Mouse (Mus musculus) midbrain, embryonic 15.5 days (tissue): ENCODE results near the gene Sfrp2. TPM values are rescaled to one million over a fixed set of nuclear protein-coding genes. Genes with fewer than 3 reads are reported as not detected.
A peak's percentile ranks its signal among the peaks of the same experiment; 100 is the strongest.

Source experiments
- ATAC-seq: fragments of 200-750 bp; cut with Nextera tagmentation; replicated peaks from 2 replicates; pipeline ENCODE4 v1.8.0; 2017; ENCODE audit warnings: moderate TSS enrichment
- H3K27ac ChIP-seq: fragments of 300-500 bp; sonication (generic); 2 replicates; pipeline ENCODE4 v1.5.1; 2015; ENCODE audit warnings: mild to moderate bottlenecking, inconsistent platforms
- H3K27me3 ChIP-seq: fragments of 300-500 bp; sonication (generic); replicated peaks from 2 replicates; pipeline ENCODE4 v1.6.1; 2015; ENCODE audit warnings: inconsistent platforms
- H3K36me3 ChIP-seq: fragments of 300-500 bp; sonication (generic); replicated peaks from 2 replicates; pipeline ENCODE4 v1.6.1; 2015; ENCODE audit warnings: inconsistent platforms
- H3K4me1 ChIP-seq: fragments of 300-500 bp; sonication (generic); 2 replicates; pipeline ENCODE4 v1.6.1; 2015; ENCODE audit warnings: inconsistent platforms
- H3K4me2 ChIP-seq: fragments of 300-500 bp; sonication (generic); 2 replicates; pipeline ENCODE4 v1.6.1; 2015; ENCODE audit warnings: inconsistent platforms, mild to moderate bottlenecking, moderate library complexity
- H3K4me3 ChIP-seq: fragments of 300-500 bp; sonication (generic); 2 replicates; pipeline ENCODE4 v1.5.1; 2015; ENCODE audit warnings: mild to moderate bottlenecking, inconsistent platforms
- H3K9ac ChIP-seq: fragments of 300-500 bp; sonication (generic); 2 replicates; pipeline ENCODE4 v1.6.1; 2015; ENCODE audit warnings: mild to moderate bottlenecking, inconsistent platforms
- H3K9me3 ChIP-seq: fragments of 300-500 bp; sonication (generic); 2 replicates; pipeline ENCODE4 v1.6.1; 2016; ENCODE audit warnings: inconsistent platforms
- WGBS: fragments of 180-500 bp; shearing (Covaris S2); methylation state at CpG from one replicate; pipeline ENCODE4 v1.1.7; 2015; ENCODE audit warnings: mixed read lengths; 5-methylcytosine and 5-hydroxymethylcytosine counted together
- polyA plus RNA-seq: library from polyadenylated mRNA; unstranded; fragments of >200 nt; fragmentation: Nextera tagmentation; extraction: Ambion mirVana; gene quantifications from 2 replicates; pipeline ENCODE4 v1.2.1, GENCODE M21; 2015

Gene Sfrp2
- polyA plus RNA-seq, 1 experiment from 2014 or later = 46.6 TPM

- Histone ChIP-seq H3K4me2 (no peak overlapping the region), H3K27me3 (no peaks in the 10 kb centered on the region), H3K9ac (no peak overlapping the region), H3K4me1 (0 out of 2 replicates have a peak, but pooled peaks cover 3% of the 10 kb centered on the region), H3K27ac (no peak overlapping the region), H3K4me3 (no peak overlapping the region), H3K36me3 (no peaks in the 10 kb centered on the region), H3K9me3 (no peaks in the 10 kb centered on the region)
- ATAC-seq = no peak
- 89% methylated on average over 10 of the region's 10 CpGs for whole genome bisulfite sequencing
Observed at GRCm38 (mm10) chr3:83781460-83782222, 15.5 kb downstream of the Sfrp2 start.

- Histone ChIP-seq H3K4me1 (0 out of 2 replicates have a peak, but pooled peaks cover 3% of the 10 kb centered on the region), H3K36me3 (no peaks in the 10 kb centered on the region), H3K27ac (no peak overlapping the region), H3K4me2 (no peak overlapping the region), H3K27me3 (peaks cover 6% of the 10 kb centered on the region; the same call in 1 of the 2 replicates), H3K9ac (no peak overlapping the region), H3K9me3 (no peaks in the 10 kb centered on the region), H3K4me3 (no peak overlapping the region)
- WGBS = 16% methylated on average over 11 of the region's 11 CpGs
- ATAC-seq = 0 out of 2 replicates have a peak, but pooled peaks have one; percentile 17
Observed at GRCm38 (mm10) chr3:83783716-83784469, 17.8 kb downstream of the Sfrp2 start.

GRCm38 (mm10) chr3:83784726-83785125, 18.6 kb downstream of the Sfrp2 start:
- Histone ChIP-seq H3K4me1 (0 out of 2 replicates have a peak, but pooled peaks cover 3% of the 10 kb centered on the region), H3K9ac (no peak overlapping the region), H3K27ac (no peak overlapping the region), H3K9me3 (no peaks in the 10 kb centered on the region), H3K27me3 (peaks cover 6% of the 10 kb centered on the region; the same call in 1 of the 2 replicates), H3K36me3 (no peaks in the 10 kb centered on the region), H3K4me3 (no peak overlapping the region), H3K4me2 (no peak overlapping the region)
- WGBS = 70% methylated on average over 3 of the region's 3 CpGs
- ATAC-seq = no peak

DNA sequence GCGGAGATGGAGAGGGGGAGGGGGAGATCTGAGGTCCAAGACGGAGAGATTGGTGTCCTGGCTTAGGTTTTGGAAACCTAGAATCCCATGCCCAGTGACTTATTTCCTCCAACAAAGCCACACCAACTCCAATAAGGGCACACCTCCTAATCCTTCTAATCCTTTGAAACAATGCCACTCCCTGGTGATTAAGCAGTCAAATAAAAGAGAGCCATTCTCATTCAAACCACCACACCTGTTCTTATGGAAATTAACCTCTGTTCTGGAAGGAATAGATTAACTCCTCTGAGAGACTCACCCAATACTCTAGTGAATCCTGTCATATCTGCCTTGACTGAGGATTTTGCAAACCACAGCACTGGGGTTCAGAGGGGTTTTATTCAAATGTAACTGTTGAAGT, 21.0 kb downstream of the Sfrp2 start:
- H3K36me3 ChIP-seq = no peaks in the 10 kb centered on the region
- H3K9ac ChIP-seq = no peak overlapping the region
- no peak overlapping the region for H3K4me2 ChIP-seq
- no peak for ATAC-seq
- H3K9me3 ChIP-seq = no peaks in the 10 kb centered on the region
- H3K27me3 ChIP-seq = peaks cover 6% of the 10 kb centered on the region; the same call in 1 of the 2 replicates
- H3K4me1 ChIP-seq = 0 out of 2 replicates have a peak, but pooled peaks cover 3% of the 10 kb centered on the region
- H3K4me3 ChIP-seq = no peak overlapping the region
- no peak overlapping the region for H3K27ac ChIP-seq
- WGBS = 46% methylated on average over 2 of the region's 2 CpGs

DNA sequence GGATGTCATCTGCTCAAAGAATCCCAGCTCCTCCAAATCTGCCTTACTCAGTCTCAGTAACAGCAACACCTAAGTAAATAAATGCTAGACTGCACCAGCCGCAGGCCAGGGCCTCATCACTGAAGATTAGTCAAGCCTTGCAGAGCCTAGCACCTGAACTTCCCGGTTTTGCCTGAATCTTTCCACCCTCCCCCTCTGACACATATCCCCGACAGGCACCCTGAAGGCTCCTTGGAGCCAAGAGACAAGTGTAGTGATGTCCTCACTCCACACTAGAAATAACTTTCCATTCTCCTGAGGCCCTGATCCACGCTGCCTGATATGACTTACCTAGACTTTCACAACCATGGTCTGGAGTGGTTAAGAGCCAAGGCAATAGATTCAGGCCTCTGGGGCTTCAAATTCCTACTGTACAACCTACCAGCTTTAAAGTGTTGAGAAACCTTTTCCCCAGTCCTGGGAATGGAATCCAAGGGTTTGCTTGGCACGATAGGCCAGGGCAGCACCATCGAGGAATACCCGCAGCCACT, 21.7 kb downstream of the Sfrp2 start:
- Histone ChIP-seq H3K4me3 (no peak overlapping the region), H3K36me3 (no peaks in the 10 kb centered on the region), H3K27ac (no peak overlapping the region), H3K4me1 (0 out of 2 replicates have a peak, but pooled peaks cover 3% of the 10 kb centered on the region), H3K9me3 (no peaks in the 10 kb centered on the region), H3K4me2 (no peak overlapping the region), H3K9ac (no peak overlapping the region), H3K27me3 (peaks cover 6% of the 10 kb centered on the region; the same call in 1 of the 2 replicates)
- 84% methylated on average over 7 of the region's 7 CpGs for WGBS
- no peak for ATAC-seq

DNA sequence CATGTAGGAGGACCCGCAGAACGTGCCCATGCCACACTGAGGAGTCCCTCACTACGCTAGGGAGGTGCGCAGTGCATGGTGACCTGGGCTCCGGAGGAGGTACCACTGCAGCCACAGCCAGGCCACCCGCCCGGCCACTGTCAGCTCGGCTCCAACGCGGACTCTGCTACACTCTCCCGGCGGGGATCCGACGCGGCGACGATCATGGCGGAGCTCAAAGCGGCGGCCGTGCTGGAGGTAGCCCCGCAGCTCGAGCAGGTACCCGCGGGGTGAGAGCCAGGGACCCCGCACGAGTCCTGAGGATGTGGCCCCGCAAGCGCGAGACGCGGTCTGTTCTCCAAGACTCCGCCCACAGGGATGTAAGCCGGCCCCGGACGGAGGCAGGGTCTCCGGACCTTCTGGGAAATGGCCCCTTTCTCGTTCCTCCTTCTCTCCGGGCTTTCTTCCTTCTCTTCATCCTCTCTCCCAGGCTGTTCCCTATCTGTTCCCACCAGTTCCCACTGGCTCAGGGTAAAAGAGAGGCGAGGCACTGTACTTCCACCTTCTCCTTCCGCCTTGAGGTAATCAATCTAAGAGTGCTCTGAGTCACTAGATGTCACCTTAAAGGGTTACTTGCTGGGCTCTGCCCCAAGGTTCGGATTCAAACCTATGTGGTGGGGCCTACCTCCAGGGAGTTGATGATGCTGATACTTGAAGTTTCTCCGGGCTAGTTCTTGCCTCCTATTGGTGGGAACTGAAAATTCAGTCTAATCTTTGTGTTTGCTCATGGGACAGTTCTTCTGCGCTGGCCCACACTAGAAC, 23.7 kb downstream of the Sfrp2 start:
- 3% methylated on average over 44 of the region's 44 CpGs for WGBS
- peak overlapping the region; percentile 59 for H3K4me3 ChIP-seq
- H3K27ac ChIP-seq = no peak overlapping the region

GRCm38 (mm10) chr3:83791444-83791843, 25.3 kb downstream of the Sfrp2 start:
- Histone ChIP-seq H3K36me3 (no peaks in the 10 kb centered on the region), H3K4me1 (no peaks in the 10 kb centered on the region), H3K9ac (no peak overlapping the region), H3K27ac (no peak overlapping the region), H3K27me3 (peaks cover 6% of the 10 kb centered on the region; the same call in 1 of the 2 replicates), H3K4me2 (no peak overlapping the region), H3K4me3 (no peak overlapping the region), H3K9me3 (no peaks in the 10 kb centered on the region)
- ATAC-seq = no peak
- WGBS = 57% methylated on average over 3 of the region's 3 CpGs

More for the DNA sequence above, 23.7 kb downstream of the Sfrp2 start:
- H3K27me3 ChIP-seq = peaks cover 6% of the 10 kb centered on the region; the same call in 1 of the 2 replicates
- H3K4me1 ChIP-seq = no peaks in the 10 kb centered on the region
- peak overlapping the region; percentile 81 for H3K4me2 ChIP-seq
- no peaks in the 10 kb centered on the region for H3K36me3 ChIP-seq
- H3K9me3 ChIP-seq = no peaks in the 10 kb centered on the region
- H3K9ac ChIP-seq = peak overlapping the region; percentile 66
- ATAC-seq = peak; percentile 83

- Histone ChIP-seq H3K4me2 (no peak overlapping the region), H3K9ac (no peak overlapping the region), H3K9me3 (no peaks in the 10 kb centered on the region), H3K36me3 (no peaks in the 10 kb centered on the region), H3K4me3 (no peak overlapping the region), H3K27ac (no peak overlapping the region), H3K4me1 (no peaks in the 10 kb centered on the region), H3K27me3 (no peaks in the 10 kb centered on the region; the same call in 1 of the 2 replicates)
- 78% methylated on average over 6 of the region's 6 CpGs for WGBS
- no peak for ATAC-seq
Observed at GRCm38 (mm10) chr3:83797098-83797497, 31.0 kb downstream of the Sfrp2 start.

DNA sequence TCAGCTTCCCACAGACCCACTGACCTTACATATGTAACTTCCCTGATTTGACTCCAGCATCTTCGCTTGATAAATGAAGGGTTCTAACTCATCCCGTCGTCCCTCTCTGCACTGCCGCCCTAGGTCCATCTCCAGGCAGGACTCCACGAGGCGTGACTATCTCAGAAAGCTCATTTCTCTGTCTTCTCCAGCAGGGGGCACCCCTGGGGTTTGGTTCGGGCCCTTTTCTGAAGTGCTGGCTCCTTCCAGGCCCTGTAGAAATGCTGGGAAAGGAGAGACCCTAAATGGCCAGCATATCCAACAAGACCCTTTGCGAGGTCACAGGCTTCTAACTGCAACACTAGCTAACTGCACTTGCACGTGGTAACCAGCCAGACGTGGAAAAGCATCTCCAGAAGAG, 31.7 kb downstream of the Sfrp2 start:
- no peak for ATAC-seq
- no peaks in the 10 kb centered on the region; the same call in 1 of the 2 replicates for H3K27me3 ChIP-seq
- no peaks in the 10 kb centered on the region for H3K36me3 ChIP-seq
- H3K27ac ChIP-seq = no peak overlapping the region
- H3K9ac ChIP-seq = no peak overlapping the region
- 7% methylated on average over 10 of the region's 10 CpGs for WGBS
- no peak overlapping the region for H3K4me2 ChIP-seq
- H3K9me3 ChIP-seq = no peaks in the 10 kb centered on the region
- no peak overlapping the region for H3K4me3 ChIP-seq
- no peaks in the 10 kb centered on the region for H3K4me1 ChIP-seq

DNA sequence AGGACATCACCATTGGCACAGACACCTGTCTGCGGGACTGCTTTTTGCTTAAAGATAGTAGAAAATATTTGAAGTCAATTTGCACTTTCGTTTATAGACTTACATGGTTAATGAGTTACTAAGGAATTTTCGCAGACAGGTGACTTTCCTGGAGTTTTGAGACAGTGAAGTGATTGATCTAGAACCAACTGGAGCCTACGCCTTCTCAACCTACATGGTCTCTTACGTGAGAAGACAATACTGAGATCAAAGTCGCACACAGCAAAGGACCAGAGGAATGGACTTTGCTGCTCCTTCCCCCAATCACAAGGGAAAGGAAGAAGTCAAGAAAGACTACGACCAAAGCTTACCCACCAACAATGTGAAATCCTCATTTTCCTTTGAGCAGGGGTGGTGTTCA, 33.4 kb downstream of the Sfrp2 start:
- Histone ChIP-seq H3K9ac (no peak overlapping the region), H3K4me3 (no peak overlapping the region), H3K4me2 (no peak overlapping the region), H3K27me3 (no peaks in the 10 kb centered on the region; the same call in 1 of the 2 replicates), H3K27ac (no peak overlapping the region), H3K9me3 (no peaks in the 10 kb centered on the region), H3K36me3 (no peaks in the 10 kb centered on the region), H3K4me1 (no peaks in the 10 kb centered on the region)
- 93% methylated on average over 7 of the region's 7 CpGs for WGBS
- ATAC-seq = no peak

DNA sequence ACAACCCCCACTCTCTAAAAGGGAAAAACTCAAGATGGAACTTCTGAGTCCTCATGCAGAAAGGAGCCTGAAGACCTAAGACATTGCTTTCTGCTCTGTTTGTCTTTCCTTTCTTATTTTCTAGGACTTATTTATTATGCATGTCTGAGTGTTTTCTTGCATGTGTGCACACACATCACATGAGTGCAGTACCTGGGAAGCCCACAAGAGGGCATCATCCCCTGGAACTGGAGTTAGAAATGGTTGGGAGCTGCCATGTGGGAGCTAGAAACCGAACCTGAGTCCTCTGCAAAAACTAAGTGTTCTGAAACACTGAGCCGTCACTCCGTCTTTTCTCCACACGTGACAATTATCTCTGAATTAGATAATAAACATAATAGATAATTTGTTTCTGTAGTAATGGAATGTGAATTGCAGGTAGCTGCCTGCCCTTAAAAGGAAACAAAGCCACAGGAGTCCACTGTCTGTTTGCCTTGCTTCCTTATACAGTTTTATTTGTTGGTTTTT, 35.6 kb downstream of the Sfrp2 start:
- H3K4me3 ChIP-seq = no peak overlapping the region
- no peaks in the 10 kb centered on the region for H3K36me3 ChIP-seq
- ATAC-seq = no peak
- no peak overlapping the region for H3K9ac ChIP-seq
- no peak overlapping the region for H3K27ac ChIP-seq
- no peak overlapping the region for H3K4me2 ChIP-seq
- H3K4me1 ChIP-seq = no peaks in the 10 kb centered on the region
- H3K9me3 ChIP-seq = no peaks in the 10 kb centered on the region
- no peaks in the 10 kb centered on the region for H3K27me3 ChIP-seq
- WGBS = 97% methylated on average over 4 of the region's 4 CpGs
